ENCODE assay signal across 9 mouse cellular contexts in genomic region chr10:98349466-98349865, GRCm38 (mm10).
DNase-seq lines count a peak whose midpoint lies in the region; ATAC-seq and TF ChIP-seq lines count a peak whose summit lies in the region.
"Had no signal": no experiment of that assay in that cellular context is flagged by ENCODE, and none has a peak within 500 bp of the region (broad histone marks: within the 10 kb centered on the region; RNA-seq: fewer than 3 reads in every experiment).

No protein-coding gene starts in this region.

- no peaks in the 10 kb centered on the region for H3K9me3 ChIP-seq in midbrain, embryonic 16.5 days (replicated peaks; ENCODE audit: control insufficient read depth, low read length, poor library complexity, severe bottlenecking)
- no peaks in the 10 kb centered on the region for H3K9me3 ChIP-seq in midbrain, embryonic 13.5 days
- H3K9me3 ChIP-seq: heart, embryonic 15.5 days had no signal

- no peaks in the 10 kb centered on the region for H3K36me3 ChIP-seq in midbrain, embryonic 16.5 days (ENCODE audit: control insufficient read depth, insufficient read depth, low read length)
- H3K36me3 ChIP-seq in midbrain, embryonic 13.5 days, result no peaks in the 10 kb centered on the region
- H3K36me3 ChIP-seq in thymus, adult 2 months (ENCODE audit: control insufficient read depth, insufficient read depth, low read length), result no peaks in the 10 kb centered on the region
- H3K36me3 ChIP-seq: heart, embryonic 15.5 days had no signal

- H3K27me3 ChIP-seq in midbrain, embryonic 16.5 days (ENCODE audit: control insufficient read depth, insufficient read depth, low read depth, low read length), result no peaks in the 10 kb centered on the region
- no peaks in the 10 kb centered on the region for H3K27me3 ChIP-seq in midbrain, embryonic 13.5 days
- no peaks in the 10 kb centered on the region for H3K27me3 ChIP-seq in thymus, adult 2 months (ENCODE audit: control insufficient read depth, insufficient read depth, low read length)
- H3K27me3 ChIP-seq: heart, embryonic 15.5 days had no signal

- no peak overlapping the region for H3K27ac ChIP-seq in midbrain, embryonic 16.5 days (ENCODE audit: low read length)
- H3K27ac ChIP-seq in midbrain, embryonic 13.5 days, result no peak overlapping the region
- H3K27ac ChIP-seq in thymus, adult 2 months (ENCODE audit: control insufficient read depth, insufficient read depth, low read length), result no peak overlapping the region
- H3K27ac ChIP-seq: heart, embryonic 15.5 days had no signal

- H3K4me3 ChIP-seq in midbrain, embryonic 16.5 days (ENCODE audit: low read depth, low read length), result no peak overlapping the region
- H3K4me3 ChIP-seq in midbrain, embryonic 13.5 days (replicated peaks), result no peak overlapping the region
- no peak overlapping the region for H3K4me3 ChIP-seq in thymus, adult 2 months (ENCODE audit: control insufficient read depth, insufficient read depth, low read length)
- H3K4me3 ChIP-seq: heart, embryonic 15.5 days had no signal

- 71% methylated on average over 5 of the region's 5 CpGs for WGBS in midbrain, embryonic 16.5 days
- 78% methylated on average over 5 of the region's 5 CpGs for WGBS in midbrain, embryonic 13.5 days
- WGBS in thymus, adult 2 months, result 85% methylated on average over 5 of the region's 5 CpGs

- H3K4me2 ChIP-seq in midbrain, embryonic 16.5 days (ENCODE audit: low read length), result no peak overlapping the region
- no peak overlapping the region for H3K4me2 ChIP-seq in midbrain, embryonic 13.5 days (replicated peaks)
- H3K4me2 ChIP-seq: heart, embryonic 15.5 days had no signal

- no peaks in the 10 kb centered on the region for H3K4me1 ChIP-seq in midbrain, embryonic 16.5 days (ENCODE audit: control insufficient read depth, insufficient read depth, low read length)
- no peaks in the 10 kb centered on the region for H3K4me1 ChIP-seq in midbrain, embryonic 13.5 days (replicated peaks)
- H3K4me1 ChIP-seq in thymus, adult 2 months (replicated peaks; ENCODE audit: control insufficient read depth, insufficient read depth, low read length), result no peaks in the 10 kb centered on the region
- H3K4me1 ChIP-seq: heart, embryonic 15.5 days had no signal

- ATAC-seq in midbrain, embryonic 16.5 days, result peak; percentile 67; the same call in 1 of the 2 replicates
- no peak for ATAC-seq in midbrain, embryonic 13.5 days

- DNase-seq in cerebellum, postnatal 25 days, result peak; percentile 40 to 63
- DNase-seq in heart, postnatal 25 days (ENCODE audit: low spot score), result peak; percentile 47
- DNase-seq in layer of hippocampus, postnatal 36 days, result peak; percentile 32 to 38
- peak; percentile 36 for DNase-seq in ovary, postnatal 14 days (ENCODE audit: low spot score)
- no peak for DNase-seq in thymus, adult 2 months
- DNase-seq in retina, embryonic 14.5 days (ENCODE audit: low spot score), result no peak

- no peak for TF ChIP-seq CTCF in thymus, adult 2 months (IDR thresholded peaks at IDR 0.05; ENCODE audit: borderline replicate concordance, control insufficient read depth, extremely low read depth, insufficient read depth, low read length, poor library complexity)

- intact Hi-C loops in heart, postnatal 25 days (cut with DNase I), result no loop called here

- TF ChIP-seq POLR2A in thymus, adult 2 months (IDR thresholded peaks at IDR 0.05; ENCODE audit: control insufficient read depth, extremely low read depth, insufficient read depth, low read length, poor library complexity), result no peak

- no peak overlapping the region for H3K9ac ChIP-seq in midbrain, embryonic 16.5 days (ENCODE audit: low read depth, low read length)
- no peak overlapping the region for H3K9ac ChIP-seq in midbrain, embryonic 13.5 days (replicated peaks)
- H3K9ac ChIP-seq: heart, embryonic 15.5 days had no signal

Comparison
In these comparisons a context has a peak if more than half of its experiments do, and no peak if none do; other contexts are left out.
1. DNase-seq: peak in cerebellum, postnatal 25 days (2 of 2), heart, postnatal 25 days (single experiment), layer of hippocampus, postnatal 36 days (2 of 2) and ovary, postnatal 14 days (single experiment); none in thymus, adult 2 months (single experiment) and retina, embryonic 14.5 days (single experiment).